Mouse (Mus musculus) E14TG2a.4 (cell line): Measurements from ENCODE around the gene Ifitm3.

Experiments used
- H3K27me3 ChIP-seq: 2 replicates; pipeline ENCODE4 v1.6.1; 2014; ENCODE audit warnings: low read length, control low read depth; ENCODE audit not compliant: insufficient read depth
- H3K36me3 ChIP-seq: 2 replicates; pipeline ENCODE4 v1.6.1; 2014; ENCODE audit warnings: low read length, control low read depth; ENCODE audit not compliant: insufficient read depth
- H3K4me1 ChIP-seq: replicated peaks from 2 replicates; pipeline ENCODE4 v1.6.1; 2014; ENCODE audit warnings: low read depth, low read length, control low read depth
- H3K4me3 ChIP-seq: replicated peaks from 2 replicates; pipeline ENCODE4 v1.5.1; 2014; ENCODE audit warnings: mild to moderate bottlenecking, low read length
- H3K9me3 ChIP-seq: 2 replicates; pipeline ENCODE4 v1.6.1; 2014; ENCODE audit warnings: low read length, control low read depth
- CTCF ChIP-seq: conservative IDR thresholded peaks from 2 replicates; pipeline ENCODE4 v1.5.1; 2014; ENCODE audit warnings: low read length
- NANOG ChIP-seq: IDR thresholded peaks from 2 replicates; pipeline ENCODE4 v1.6.1; 2014; ENCODE audit warnings: borderline replicate concordance, low read length, mixed read lengths
- POU5F1 ChIP-seq: IDR thresholded peaks from 2 replicates; pipeline ENCODE4 v1.6.1; 2014; ENCODE audit warnings: low read length, borderline replicate concordance

Ifitm3 gene

DNA sequence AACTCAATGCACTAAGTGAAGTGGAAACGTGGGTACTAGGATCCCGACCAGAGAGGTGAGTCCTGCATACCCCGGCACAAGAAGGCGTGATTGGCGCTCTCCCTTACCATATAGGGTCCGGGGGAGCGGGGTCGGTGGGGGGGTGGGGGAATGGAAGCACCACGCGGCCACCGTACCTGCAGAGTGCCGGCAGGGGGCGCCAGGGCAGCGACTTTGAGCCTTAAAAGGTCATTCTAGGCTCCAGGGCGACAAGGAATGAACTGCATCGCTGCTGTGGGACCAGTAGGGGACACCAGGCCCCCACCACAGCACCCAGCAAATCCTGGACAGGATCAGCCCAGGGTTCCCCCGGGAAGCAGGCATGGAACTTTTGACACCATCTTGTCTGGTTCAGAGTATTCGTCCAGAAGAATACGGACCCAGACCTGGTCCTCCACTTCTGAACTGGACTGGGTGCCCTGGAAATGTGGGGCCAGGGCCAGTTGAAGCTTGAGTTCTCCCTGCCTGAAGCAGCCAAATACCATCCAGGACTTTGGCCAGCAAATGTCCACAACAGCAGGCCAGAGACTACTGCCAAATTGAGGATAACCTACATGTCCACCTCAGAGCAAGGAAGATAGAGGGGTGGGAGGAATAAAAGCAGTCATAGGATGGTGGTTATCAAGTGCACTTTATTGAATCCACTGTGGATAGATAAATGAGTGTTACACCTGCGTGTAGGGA, 1.5 kb downstream of the Ifitm3 start:
- no peaks in the 10 kb centered on the region for H3K27me3 ChIP-seq
- H3K4me3 ChIP-seq: peak overlapping the region; percentile 76
- H3K4me1 ChIP-seq: peaks cover 75% of the 10 kb centered on the region
- H3K36me3 ChIP-seq: peaks cover 7% of the 10 kb centered on the region; the same call in 1 of the 2 replicates
- TF ChIP-seq POU5F1 (no peak), CTCF (peak; percentile 64), NANOG (no peak)
- peaks cover 23% of the 10 kb centered on the region for H3K9me3 ChIP-seq

DNA sequence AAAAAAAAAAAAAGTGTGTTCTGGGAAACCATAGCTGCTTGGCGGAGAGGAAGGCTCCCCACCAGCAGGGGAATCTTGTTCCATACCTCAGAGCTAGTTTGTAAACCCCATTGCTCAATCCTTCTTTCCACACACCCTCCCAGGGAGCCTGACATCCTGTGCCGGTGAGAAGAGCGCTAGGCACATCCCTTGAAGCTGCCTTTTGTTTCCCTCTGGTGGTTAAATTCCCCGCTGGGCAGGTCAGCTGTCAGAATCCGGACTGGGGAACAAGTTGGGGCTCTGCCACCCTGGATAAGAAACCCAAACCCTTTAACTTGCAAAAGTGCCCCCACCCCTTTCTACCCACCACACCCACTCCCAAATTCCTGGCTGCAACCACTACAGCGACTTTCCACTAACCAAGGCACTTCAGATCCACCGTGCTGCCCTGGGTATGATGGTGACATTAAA, 2.2 kb downstream of the Ifitm3 start:
- peaks cover 20% of the 10 kb centered on the region for H3K9me3 ChIP-seq
- peaks cover 7% of the 10 kb centered on the region; the same call in 1 of the 2 replicates for H3K36me3 ChIP-seq
- TF ChIP-seq POU5F1 (no peak), CTCF (no peak), NANOG (no peak)
- no peaks in the 10 kb centered on the region for H3K27me3 ChIP-seq
- H3K4me1 ChIP-seq: peaks cover 76% of the 10 kb centered on the region
- peak overlapping the region; percentile 69 for H3K4me3 ChIP-seq

GRCm38 (mm10) chr7:141006914-141007313, 3.7 kb downstream of the Ifitm3 start:
- H3K27me3 ChIP-seq: no peaks in the 10 kb centered on the region

GRCm38 (mm10) chr7:141006446-141006845, 4.1 kb downstream of the Ifitm3 start:
- H3K4me3 ChIP-seq: 0 out of 2 replicates have a peak overlapping the region, but pooled peaks have one; percentile 14
- peaks cover 7% of the 10 kb centered on the region; the same call in 1 of the 2 replicates for H3K36me3 ChIP-seq
- H3K9me3 ChIP-seq: peaks cover 20% of the 10 kb centered on the region
- no peaks in the 10 kb centered on the region for H3K27me3 ChIP-seq
- H3K4me1 ChIP-seq: peaks cover 59% of the 10 kb centered on the region
- TF ChIP-seq NANOG (no peak), CTCF (no peak)

More at GRCm38 (mm10) chr7:141006914-141007313, 3.7 kb downstream of the Ifitm3 start:
- TF ChIP-seq POU5F1 (no peak), NANOG (no peak), CTCF (no peak)
- Histone ChIP-seq H3K9me3 (peaks cover 20% of the 10 kb centered on the region), H3K4me1 (peaks cover 64% of the 10 kb centered on the region), H3K36me3 (peaks cover 7% of the 10 kb centered on the region; the same call in 1 of the 2 replicates), H3K4me3 (no peak overlapping the region; the same call in 1 of the 2 replicates)

DNA sequence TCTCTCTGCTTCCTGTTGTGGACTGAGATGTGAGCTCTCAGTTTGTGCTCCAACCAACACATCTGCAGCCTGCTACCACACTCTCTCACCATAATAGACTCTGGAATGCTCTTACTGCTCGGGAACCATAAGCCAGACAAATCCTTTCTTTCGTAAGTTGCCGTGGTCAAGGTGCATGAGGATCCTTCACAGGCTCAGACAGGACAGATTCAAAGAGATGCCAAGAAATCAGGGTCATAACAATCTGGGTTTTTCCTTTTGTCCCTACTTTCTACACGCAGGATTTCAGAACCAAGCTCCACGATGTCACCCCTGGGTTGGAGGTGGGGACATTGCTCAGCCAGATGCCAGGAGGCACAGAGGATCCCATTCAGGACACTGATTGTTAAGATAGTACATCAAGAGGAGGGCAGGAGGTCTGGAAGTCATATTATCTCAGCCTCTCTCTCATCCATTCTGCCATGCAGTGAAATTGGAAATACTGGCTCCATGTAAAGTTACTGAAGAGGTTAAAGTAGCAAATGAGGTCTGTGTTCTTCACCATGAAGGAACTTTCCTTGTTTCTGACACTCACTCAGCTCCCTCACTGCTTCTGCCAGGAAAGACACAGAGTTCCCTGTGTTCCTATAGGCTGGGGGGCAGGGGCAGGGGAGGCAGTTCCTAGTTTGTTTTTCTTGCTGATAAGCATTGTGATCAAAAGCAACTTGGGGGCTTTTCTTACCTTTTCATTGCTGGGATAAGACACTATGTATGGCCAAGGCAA, 7.1 kb downstream of the Ifitm3 start:
- no peaks in the 10 kb centered on the region; the same call in 1 of the 2 replicates for H3K9me3 ChIP-seq
- no peaks in the 10 kb centered on the region for H3K36me3 ChIP-seq

DNA sequence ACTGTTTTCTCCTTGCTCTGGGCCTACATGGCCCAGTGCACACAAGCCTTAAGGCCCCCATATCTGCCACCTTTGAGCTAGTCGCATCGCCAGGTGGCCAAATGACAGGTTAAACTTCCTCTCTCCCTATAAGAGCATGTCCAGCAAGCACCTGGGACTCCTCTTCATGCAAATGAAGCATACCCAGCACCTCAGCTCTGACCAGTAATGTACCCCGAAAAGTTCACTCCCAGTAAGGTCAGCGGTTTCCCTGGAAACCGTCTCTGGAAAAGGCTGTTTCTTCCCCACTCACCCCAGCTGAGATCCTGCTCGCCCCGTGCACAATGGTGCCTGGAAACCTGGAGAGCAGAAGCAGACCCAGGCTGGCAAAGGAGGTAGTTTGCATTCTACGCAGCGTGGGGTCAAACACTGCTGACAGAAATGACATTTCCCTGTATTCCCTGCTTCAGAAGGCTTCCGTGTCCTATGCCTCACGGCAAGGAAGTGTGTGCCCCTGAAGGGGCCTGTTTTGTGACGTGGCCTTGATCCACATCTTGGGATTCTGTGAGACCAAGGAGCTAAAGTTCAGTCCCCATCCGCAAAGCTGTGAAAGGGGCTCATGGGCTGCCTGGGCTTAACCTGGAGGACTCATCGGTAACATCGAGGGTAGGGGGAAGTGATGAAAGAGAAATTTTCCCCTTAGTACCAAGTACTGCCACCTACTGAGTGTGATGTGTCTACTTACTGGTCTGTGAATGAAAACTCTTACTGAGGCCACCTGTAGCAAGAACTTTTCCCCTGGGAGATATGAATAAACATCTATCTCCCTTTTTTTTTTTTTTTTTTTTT, 9.5 kb downstream of the Ifitm3 start:
- no peaks in the 10 kb centered on the region for H3K27me3 ChIP-seq

More for the DNA sequence above, 7.1 kb downstream of the Ifitm3 start:
- H3K27me3 ChIP-seq: no peaks in the 10 kb centered on the region
- peaks cover 53% of the 10 kb centered on the region for H3K4me1 ChIP-seq
- H3K4me3 ChIP-seq: no peak overlapping the region
- no peak for TF ChIP-seq CTCF
- no peak for TF ChIP-seq NANOG
- no peak for TF ChIP-seq POU5F1

DNA sequence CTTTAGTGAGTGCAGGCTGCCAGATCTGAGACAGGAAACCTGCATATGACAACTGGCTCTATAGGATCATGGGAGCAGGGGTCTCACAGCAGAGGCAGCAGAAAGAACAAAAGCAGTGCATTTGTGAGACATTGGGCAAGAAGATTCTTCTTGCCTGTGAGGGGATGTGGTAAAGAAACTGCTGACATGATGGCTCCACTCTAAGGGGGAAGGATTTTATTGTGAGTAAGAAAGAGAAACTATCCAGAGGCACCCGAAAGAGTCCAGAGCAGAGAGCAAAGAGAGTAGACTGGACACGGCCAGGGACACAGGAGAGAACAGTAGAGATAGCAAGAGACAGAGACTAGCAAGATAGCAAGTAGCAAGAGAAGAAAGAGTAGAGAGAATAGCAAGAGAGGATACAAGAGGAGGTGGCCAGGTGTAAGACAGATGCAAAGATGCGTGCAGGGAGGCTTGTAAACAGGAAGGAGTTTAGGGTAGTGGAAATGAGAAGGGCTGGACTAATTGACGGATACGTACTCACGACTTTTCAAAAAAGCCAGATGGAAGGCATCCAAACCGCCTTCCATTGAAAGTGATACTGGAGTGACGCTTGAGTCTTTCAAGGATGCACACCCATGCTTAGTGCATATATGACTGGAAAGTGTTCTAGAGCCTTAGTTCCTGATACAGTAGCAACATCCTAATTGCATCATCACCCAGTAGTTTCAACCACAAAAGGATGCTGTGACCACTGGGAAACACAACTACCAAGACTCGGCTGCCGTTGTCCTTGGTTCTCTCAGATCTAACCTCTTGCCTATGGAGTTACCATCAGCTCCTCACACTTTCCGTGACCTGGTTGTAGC, 11.5 kb downstream of the Ifitm3 start:
- Histone ChIP-seq H3K27me3 (no peaks in the 10 kb centered on the region), H3K36me3 (no peaks in the 10 kb centered on the region), H3K9me3 (no peaks in the 10 kb centered on the region; the same call in 1 of the 2 replicates), H3K4me1 (peaks cover 30% of the 10 kb centered on the region), H3K4me3 (no peak overlapping the region)
- TF ChIP-seq NANOG (no peak), CTCF (no peak), POU5F1 (no peak)

More for the DNA sequence above, 9.5 kb downstream of the Ifitm3 start:
- Histone ChIP-seq H3K36me3 (no peaks in the 10 kb centered on the region), H3K4me1 (peaks cover 31% of the 10 kb centered on the region), H3K4me3 (peak overlapping the region; percentile 27; the same call in 1 of the 2 replicates), H3K9me3 (no peaks in the 10 kb centered on the region; the same call in 1 of the 2 replicates)
- TF ChIP-seq NANOG (no peak), POU5F1 (no peak), CTCF (no peak)
